Mouse (Mus musculus): ENCODE data around the gene Ttc28. TPM values are rescaled to one million over a fixed set of nuclear protein-coding genes. Genes with fewer than 3 reads are reported as not detected.

Ttc28 gene
- polyA plus RNA-seq, 1 experiment from 2014 or later, result 3.5 TPM

- Histone ChIP-seq H3K9me3 (ENCODE audit: control insufficient read depth, low read length) (no peaks in the 10 kb centered on the region), H3K4me2 (replicated peaks; ENCODE audit: low read depth) (no peak overlapping the region), H3K27ac (replicated peaks) (no peak overlapping the region), H3K4me3 (ENCODE audit: low read depth, low read length) (no peak overlapping the region), H3K9ac (ENCODE audit: low read length) (no peak overlapping the region), H3K36me3 (ENCODE audit: control insufficient read depth, insufficient read depth, low read length) (no peaks in the 10 kb centered on the region), H3K4me1 (replicated peaks; ENCODE audit: control insufficient read depth, insufficient read depth) (no peaks in the 10 kb centered on the region), H3K27me3 (ENCODE audit: control insufficient read depth, insufficient read depth, low read length) (no peaks in the 10 kb centered on the region)
- no peak for ATAC-seq (ENCODE audit: low FRiP score, low TSS enrichment)
- no peak for TF ChIP-seq CTCF (IDR thresholded peaks at IDR 0.05; ENCODE audit: low read depth)
- no peak for TF ChIP-seq EP300 (optimal IDR thresholded peaks at IDR 0.05)
- no peak for DNase-seq (ENCODE audit: low spot score)
- WGBS, result 64% methylated on average over 11 of the region's 11 CpGs
Measured at GRCm38 (mm10) chr5:111059140-111059921, 179.7 kb downstream of the Ttc28 start.

GRCm38 (mm10) chr5:111060246-111060745, 180.7 kb downstream of the Ttc28 start:
- DNase-seq (ENCODE audit: low spot score) (no peak), ATAC-seq (ENCODE audit: low FRiP score, low TSS enrichment) (no peak)
- 80% methylated on average over 6 of the region's 6 CpGs for WGBS
- no peaks in the 10 kb centered on the region for H3K27me3 ChIP-seq (ENCODE audit: control insufficient read depth, insufficient read depth, low read length)
- no peak overlapping the region for H3K27ac ChIP-seq (replicated peaks)
- H3K36me3 ChIP-seq (ENCODE audit: control insufficient read depth, insufficient read depth, low read length), result no peaks in the 10 kb centered on the region
- no peak overlapping the region for H3K4me2 ChIP-seq (replicated peaks; ENCODE audit: low read depth)
- H3K9me3 ChIP-seq (ENCODE audit: control insufficient read depth, low read length), result no peaks in the 10 kb centered on the region
- TF ChIP-seq CTCF (IDR thresholded peaks at IDR 0.05; ENCODE audit: low read depth) (no peak), EP300 (optimal IDR thresholded peaks at IDR 0.05) (no peak)
- H3K4me3 ChIP-seq (ENCODE audit: low read depth, low read length), result no peak overlapping the region
- no peaks in the 10 kb centered on the region for H3K4me1 ChIP-seq (replicated peaks; ENCODE audit: control insufficient read depth, insufficient read depth)
- no peak overlapping the region for H3K9ac ChIP-seq (ENCODE audit: low read length)

GRCm38 (mm10) chr5:111063155-111063554, 183.6 kb downstream of the Ttc28 start:
- ATAC-seq (ENCODE audit: low FRiP score, low TSS enrichment), result no peak

DNA sequence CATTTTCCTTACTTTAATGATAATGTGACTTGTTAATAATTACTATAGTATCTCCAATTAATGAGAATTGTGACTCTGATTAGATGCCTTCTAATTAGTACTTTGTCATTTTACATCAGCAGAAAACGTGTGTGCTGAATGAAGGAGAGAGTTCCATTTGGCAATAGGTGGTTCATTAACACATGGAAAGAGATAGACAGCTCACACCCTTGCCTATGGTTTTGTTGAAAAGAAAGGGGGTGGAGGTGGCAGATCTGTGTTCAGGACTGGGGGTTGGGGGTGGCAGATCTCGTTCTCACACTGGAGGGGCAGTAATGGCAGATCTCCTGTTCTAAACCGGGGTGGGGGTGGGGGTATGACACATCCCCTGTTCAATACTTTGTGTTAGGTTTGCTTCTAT, 184.4 kb downstream of the Ttc28 start:
- no peak for DNase-seq (ENCODE audit: low spot score)
- Histone ChIP-seq H3K27me3 (ENCODE audit: control insufficient read depth, insufficient read depth, low read length) (no peaks in the 10 kb centered on the region), H3K9ac (ENCODE audit: low read length) (no peak overlapping the region), H3K4me1 (replicated peaks; ENCODE audit: control insufficient read depth, insufficient read depth) (no peaks in the 10 kb centered on the region), H3K27ac (replicated peaks) (no peak overlapping the region), H3K4me3 (ENCODE audit: low read depth, low read length) (no peak overlapping the region), H3K4me2 (replicated peaks; ENCODE audit: low read depth) (no peak overlapping the region), H3K36me3 (ENCODE audit: control insufficient read depth, insufficient read depth, low read length) (no peaks in the 10 kb centered on the region), H3K9me3 (ENCODE audit: control insufficient read depth, low read length) (no peaks in the 10 kb centered on the region)
- no peak for TF ChIP-seq CTCF (IDR thresholded peaks at IDR 0.05; ENCODE audit: low read depth)
- no peak for TF ChIP-seq EP300 (optimal IDR thresholded peaks at IDR 0.05)
- 76% methylated on average over 3 of the region's 3 CpGs for WGBS
- ATAC-seq (ENCODE audit: low FRiP score, low TSS enrichment), result no peak

More at GRCm38 (mm10) chr5:111063155-111063554, 183.6 kb downstream of the Ttc28 start:
- H3K4me1 ChIP-seq (replicated peaks; ENCODE audit: control insufficient read depth, insufficient read depth), result no peaks in the 10 kb centered on the region
- no peaks in the 10 kb centered on the region for H3K36me3 ChIP-seq (ENCODE audit: control insufficient read depth, insufficient read depth, low read length)
- no peak overlapping the region for H3K9ac ChIP-seq (ENCODE audit: low read length)
- H3K27me3 ChIP-seq (ENCODE audit: control insufficient read depth, insufficient read depth, low read length), result no peaks in the 10 kb centered on the region
- H3K9me3 ChIP-seq (ENCODE audit: control insufficient read depth, low read length), result no peaks in the 10 kb centered on the region
- no peak overlapping the region for H3K4me2 ChIP-seq (replicated peaks; ENCODE audit: low read depth)
- DNase-seq (ENCODE audit: low spot score), result no peak
- no peak overlapping the region for H3K4me3 ChIP-seq (ENCODE audit: low read depth, low read length)
- 84% methylated on average over 3 of the region's 3 CpGs for WGBS
- H3K27ac ChIP-seq (replicated peaks), result no peak overlapping the region
- TF ChIP-seq CTCF (IDR thresholded peaks at IDR 0.05; ENCODE audit: low read depth) (no peak), EP300 (optimal IDR thresholded peaks at IDR 0.05) (no peak)

DNA sequence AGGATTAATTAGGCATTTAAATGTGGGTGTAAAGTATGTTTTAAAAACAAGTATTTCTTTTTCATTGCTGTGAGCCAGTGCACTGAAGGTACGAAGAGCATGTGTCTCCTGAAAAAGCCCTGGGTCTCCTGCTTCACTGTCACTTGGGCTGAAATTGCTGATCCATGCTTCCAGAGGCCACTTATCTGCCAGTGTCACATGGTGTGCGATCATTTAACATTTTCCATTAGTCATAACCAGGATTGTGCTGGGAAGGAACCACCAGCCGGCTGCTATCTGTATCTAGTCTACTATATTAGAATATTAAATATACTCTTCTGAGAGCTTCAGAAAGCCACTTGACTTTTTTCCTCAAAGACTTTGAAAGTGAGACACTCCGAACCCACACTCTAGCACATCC, 186.2 kb downstream of the Ttc28 start:
- Histone ChIP-seq H3K27ac (replicated peaks) (no peak overlapping the region), H3K27me3 (ENCODE audit: control insufficient read depth, insufficient read depth, low read length) (no peaks in the 10 kb centered on the region), H3K4me1 (replicated peaks; ENCODE audit: control insufficient read depth, insufficient read depth) (no peaks in the 10 kb centered on the region), H3K4me2 (replicated peaks; ENCODE audit: low read depth) (no peak overlapping the region), H3K9me3 (ENCODE audit: control insufficient read depth, low read length) (no peaks in the 10 kb centered on the region), H3K36me3 (ENCODE audit: control insufficient read depth, insufficient read depth, low read length) (no peaks in the 10 kb centered on the region), H3K4me3 (ENCODE audit: low read depth, low read length) (no peak overlapping the region), H3K9ac (ENCODE audit: low read length) (no peak overlapping the region)
- DNase-seq (ENCODE audit: low spot score) (no peak), ATAC-seq (ENCODE audit: low FRiP score, low TSS enrichment) (no peak)
- WGBS, result 80% methylated on average over 4 of the region's 4 CpGs
- no peak for TF ChIP-seq CTCF (IDR thresholded peaks at IDR 0.05; ENCODE audit: low read depth)

GRCm38 (mm10) chr5:111069503-111069902, 189.9 kb downstream of the Ttc28 start:
- no peak overlapping the region for H3K27ac ChIP-seq (replicated peaks)
- no peaks in the 10 kb centered on the region for H3K4me1 ChIP-seq (replicated peaks; ENCODE audit: control insufficient read depth, insufficient read depth)
- ATAC-seq (ENCODE audit: low FRiP score, low TSS enrichment) (no peak), DNase-seq (ENCODE audit: low spot score) (no peak)
- no peak overlapping the region for H3K9ac ChIP-seq (ENCODE audit: low read length)
- H3K36me3 ChIP-seq (ENCODE audit: control insufficient read depth, insufficient read depth, low read length), result no peaks in the 10 kb centered on the region
- H3K4me2 ChIP-seq (replicated peaks; ENCODE audit: low read depth), result no peak overlapping the region
- no peak overlapping the region for H3K4me3 ChIP-seq (ENCODE audit: low read depth, low read length)
- 80% methylated on average over 5 of the region's 5 CpGs for WGBS
- TF ChIP-seq EP300 (optimal IDR thresholded peaks at IDR 0.05) (no peak), CTCF (IDR thresholded peaks at IDR 0.05; ENCODE audit: low read depth) (no peak)
- H3K27me3 ChIP-seq (ENCODE audit: control insufficient read depth, insufficient read depth, low read length), result no peaks in the 10 kb centered on the region
- H3K9me3 ChIP-seq (ENCODE audit: control insufficient read depth, low read length), result no peaks in the 10 kb centered on the region

Measured in stomach, postnatal 0 days (tissue).